Mouse (Mus musculus): ENCODE results near the gene Slc19a1.

Slc19a1 gene

GRCm38 (mm10) chr10:77031768-77032375 lies at the start of gene Slc19a1:
Gene Slc19a1 (plus strand): TSS chr10:77032241.
- no peak for DNase-seq

GRCm38 (mm10) chr10:76988586-76988985 lies 43.5 kb upstream of the Slc19a1 start:
- no peak for DNase-seq

- DNase-seq: no peak
These were observed 39.6 kb upstream of the Slc19a1 start for GRCm38 (mm10) chr10:76992456-76992855.

- peak; percentile 48 for DNase-seq
These were observed 34.1 kb upstream of the Slc19a1 start for GRCm38 (mm10) chr10:76997759-76998513.

GRCm38 (mm10) chr10:77004936-77005335 lies 27.1 kb upstream of the Slc19a1 start:
- no peak for DNase-seq

DNA sequence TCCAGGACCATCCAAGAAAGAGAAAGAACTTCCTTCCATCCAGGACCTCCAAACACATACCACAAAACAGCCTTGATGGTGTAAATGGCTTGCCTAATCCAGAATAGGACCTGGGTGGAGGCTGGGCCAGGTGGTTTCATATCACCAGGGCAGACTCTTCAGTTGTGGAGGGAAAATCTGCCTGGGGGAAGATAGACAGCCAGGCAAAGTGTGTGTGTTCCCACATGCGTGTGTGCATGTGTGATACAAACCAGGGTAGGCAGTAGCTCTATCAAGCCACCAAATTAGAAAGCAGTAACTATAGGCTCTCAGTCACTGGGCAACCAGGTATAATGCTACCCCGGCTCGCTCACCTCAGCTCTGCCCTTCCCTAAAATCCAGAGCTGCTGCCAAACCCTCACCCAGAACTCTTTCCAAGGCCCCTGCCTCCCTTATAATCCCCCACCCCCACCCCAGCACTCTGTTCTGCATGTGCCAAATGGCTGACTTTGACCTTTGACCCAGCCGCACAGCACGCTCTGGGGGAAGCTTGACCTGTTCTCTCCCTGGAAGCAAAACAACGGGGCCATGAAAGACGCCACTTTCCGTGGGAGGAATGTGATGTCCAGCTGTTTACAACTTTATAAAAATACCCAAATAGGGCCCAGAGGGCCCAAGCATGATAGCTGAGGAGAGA lies 24.5 kb upstream of the Slc19a1 start:
- DNase-seq: peak; percentile 38

DNA sequence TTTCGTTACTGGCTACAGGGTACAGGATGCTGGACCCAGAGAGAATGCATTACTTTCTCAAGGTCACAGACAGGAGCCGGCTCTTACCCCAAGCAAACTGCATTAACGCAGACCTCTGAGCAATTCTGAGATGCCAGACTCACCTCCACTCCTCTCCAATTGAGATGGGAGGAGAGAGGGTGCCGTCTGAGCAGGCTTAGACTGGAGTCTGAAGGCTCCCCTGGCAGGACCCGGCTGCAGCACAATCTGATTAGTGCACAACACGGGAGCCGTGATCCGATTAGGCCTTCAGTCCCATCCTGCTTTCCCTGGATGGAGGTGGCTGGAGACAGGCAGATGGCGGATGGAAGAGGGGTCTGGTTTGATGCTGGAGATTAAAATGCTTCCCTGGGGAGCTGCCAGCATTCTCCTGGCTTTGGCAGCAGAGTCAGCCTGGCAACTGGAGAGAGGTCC lies 23.9 kb upstream of the Slc19a1 start:
- DNase-seq: no peak

DNA sequence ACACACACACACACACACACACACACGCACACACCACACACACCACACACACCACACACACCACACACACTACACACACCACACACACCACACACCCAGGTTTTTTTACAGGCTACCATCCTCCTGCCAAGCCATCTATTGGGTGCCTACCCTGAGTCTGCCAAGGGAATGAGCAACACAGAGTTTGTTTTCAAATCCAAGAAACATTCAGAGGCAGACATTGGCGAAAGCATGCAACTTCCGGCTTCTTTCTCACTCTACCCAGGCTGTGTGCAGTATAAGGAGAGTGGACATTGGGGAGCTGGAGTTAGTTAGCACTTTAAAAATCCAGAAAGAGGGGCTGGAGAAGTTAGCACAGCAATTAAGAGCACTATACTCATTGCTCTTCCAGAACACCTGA lies 23.3 kb upstream of the Slc19a1 start:
- no peak for DNase-seq

GRCm38 (mm10) chr10:77011681-77012080 lies 20.4 kb upstream of the Slc19a1 start:
- DNase-seq: no peak

DNA sequence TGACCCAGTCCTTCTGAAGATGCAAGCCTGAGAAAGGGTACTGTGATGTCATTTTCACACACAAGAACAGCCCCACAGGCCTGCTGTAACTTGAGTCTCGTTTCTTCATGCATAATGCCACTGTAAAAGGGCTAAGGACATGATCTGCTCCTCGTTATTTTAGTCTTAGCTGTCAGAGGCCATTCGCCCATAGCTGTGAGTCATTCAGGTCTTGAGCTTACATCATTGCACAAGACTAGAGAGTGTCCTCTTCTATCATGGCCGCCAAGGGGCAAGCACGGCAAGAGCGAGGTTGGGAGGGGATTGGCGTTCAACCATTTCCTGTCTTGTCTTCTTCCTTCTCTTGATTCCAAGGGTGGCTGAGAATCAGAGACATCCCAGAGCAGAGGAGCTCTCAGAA lies 16.0 kb upstream of the Slc19a1 start:
- no peak for DNase-seq

DNA sequence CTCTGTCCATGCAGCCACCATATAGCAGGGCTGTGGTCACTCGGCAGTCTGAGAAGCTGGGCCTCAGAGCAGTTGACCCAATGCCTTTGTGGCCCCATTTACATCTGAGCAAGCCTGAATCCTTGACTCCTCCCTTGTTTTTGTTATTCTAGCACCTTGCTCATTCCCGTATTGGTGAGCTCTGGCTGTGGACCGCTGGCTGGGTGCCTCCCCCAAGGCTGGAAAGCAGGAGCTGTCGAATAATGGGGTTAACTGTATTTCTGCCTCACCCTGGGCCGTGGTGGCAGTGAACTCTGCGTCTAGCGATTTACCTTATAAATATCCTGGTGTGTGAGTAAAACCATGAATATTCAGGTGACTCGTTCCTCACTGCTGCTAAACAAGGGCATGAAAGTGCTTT lies 15.5 kb upstream of the Slc19a1 start:
- no peak for DNase-seq

GRCm38 (mm10) chr10:77017061-77017460 lies 15.0 kb upstream of the Slc19a1 start:
- DNase-seq: no peak

- DNase-seq: no peak
These were observed 14.4 kb upstream of the Slc19a1 start for GRCm38 (mm10) chr10:77017662-77018061.

DNA sequence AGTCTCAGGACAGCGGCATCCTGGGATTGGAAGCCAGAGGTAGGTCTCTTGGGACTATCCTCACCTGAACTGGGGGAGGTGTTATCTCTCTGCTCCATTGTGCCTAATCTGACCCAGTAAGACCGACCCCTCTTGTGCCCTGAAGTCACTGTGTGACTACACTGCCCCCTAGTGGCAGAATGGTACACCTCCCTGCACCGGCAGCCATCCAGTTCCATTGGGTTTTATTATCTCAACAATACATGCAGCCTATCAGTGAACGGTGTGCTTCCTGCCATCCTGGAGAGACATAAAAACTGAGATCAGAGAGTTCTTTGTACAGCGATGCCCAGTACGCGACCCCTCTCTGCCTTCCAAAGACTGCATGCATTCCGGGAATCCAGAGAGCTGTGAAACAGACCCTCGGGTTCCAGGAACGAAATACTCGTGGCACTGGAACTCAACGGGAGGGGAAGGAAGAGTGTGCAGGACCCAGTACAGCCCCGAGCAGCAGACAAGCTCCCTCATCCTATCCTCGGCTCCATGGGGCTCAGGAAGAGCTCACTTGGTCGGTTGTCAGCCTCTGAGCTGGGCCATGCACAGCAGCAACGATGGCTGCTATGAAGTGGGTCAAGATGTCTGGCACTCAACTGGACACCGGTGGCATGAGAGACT lies 10.5 kb upstream of the Slc19a1 start:
- peak; percentile 74 for DNase-seq

DNA sequence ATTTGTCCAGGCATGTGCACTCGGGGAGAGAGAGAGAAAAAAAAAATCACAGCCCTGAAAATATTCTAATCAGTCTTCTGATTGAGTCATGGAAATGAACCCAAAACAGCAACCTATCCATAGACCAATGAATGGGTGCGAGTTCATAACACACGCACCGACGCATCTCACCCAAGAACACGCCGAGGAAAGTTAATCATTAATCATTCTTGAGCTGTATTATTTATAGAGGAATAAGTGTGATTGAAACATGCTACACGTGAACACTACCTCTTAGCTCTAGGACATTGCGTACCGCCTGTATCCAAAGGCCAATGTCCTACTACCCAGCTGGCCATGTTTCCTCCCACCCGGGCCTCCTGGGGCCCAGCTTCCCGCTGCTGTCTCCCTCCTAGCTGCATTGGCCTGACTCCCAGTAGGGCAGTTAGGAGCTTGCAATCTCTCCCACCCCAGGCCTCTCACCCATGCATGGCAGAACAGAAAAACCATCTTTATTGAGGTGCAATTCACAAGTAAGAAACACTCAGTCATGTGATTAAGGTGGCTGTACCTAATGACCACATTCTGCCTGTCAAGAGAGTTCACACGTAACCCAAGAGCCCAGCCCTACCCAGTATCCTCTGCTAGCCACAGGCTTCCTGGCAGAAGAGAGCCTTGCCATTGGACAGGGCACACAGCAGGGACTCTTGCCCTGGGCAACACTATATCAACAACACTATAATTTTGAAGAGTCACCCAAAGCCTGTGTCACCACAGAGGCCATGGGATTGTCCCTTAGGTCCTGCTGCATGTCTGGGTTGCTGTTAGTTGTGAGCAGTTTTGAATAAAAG lies 9.5 kb upstream of the Slc19a1 start:
- no peak for DNase-seq

- no peak for DNase-seq
These were observed 7.8 kb upstream of the Slc19a1 start for GRCm38 (mm10) chr10:77024231-77024630.

- no peak for DNase-seq
These were observed 5.1 kb upstream of the Slc19a1 start for GRCm38 (mm10) chr10:77026944-77027343.

GRCm38 (mm10) chr10:77028782-77029296 lies 3.2 kb upstream of the Slc19a1 start:
- no peak for DNase-seq

DNA sequence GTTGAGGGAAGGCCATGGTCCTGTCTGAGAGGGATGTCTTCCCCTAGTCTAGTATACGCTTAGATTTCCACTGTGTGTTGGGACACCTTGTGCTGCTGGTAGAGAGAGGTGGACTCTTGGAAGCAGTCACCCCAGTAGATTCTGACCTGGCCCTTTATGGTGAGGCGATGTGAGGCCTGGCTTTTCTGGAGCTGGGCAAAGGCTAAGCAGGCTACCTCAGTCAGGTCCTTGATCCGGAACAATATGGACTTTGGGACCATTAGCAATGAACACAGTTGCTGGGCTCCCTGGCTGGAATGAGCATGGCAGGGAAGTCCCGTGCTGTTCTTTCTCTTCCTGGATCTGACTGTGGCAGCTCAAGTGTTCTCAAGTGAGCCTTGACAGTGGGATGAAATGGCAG lies 2.3 kb upstream of the Slc19a1 start:
- DNase-seq: no peak

DNA sequence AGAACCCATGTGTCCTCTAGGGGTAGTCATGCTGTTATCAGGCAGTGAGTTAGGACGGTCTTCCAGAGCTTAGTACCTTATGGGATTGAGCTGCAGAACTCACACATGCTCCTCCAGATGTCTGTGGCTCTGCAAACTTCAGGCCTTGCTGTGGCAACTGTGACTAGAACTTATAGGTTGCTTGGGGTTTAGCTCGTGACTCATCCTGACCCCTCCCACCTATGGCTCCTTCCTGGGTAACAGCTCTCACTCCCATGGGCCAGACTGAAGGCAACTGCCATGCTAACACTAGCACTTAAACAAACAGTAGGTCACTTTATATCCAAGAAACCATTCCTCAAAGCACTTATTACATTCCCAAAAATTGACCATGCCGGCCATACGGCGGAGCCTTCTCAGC lies 1.4 kb upstream of the Slc19a1 start:
- no peak for DNase-seq

- peak; percentile 96 for DNase-seq
These were observed 716 bp downstream of the Slc19a1 start for GRCm38 (mm10) chr10:77032591-77033322.
